Mouse (Mus musculus) spleen, postnatal 4 days (tissue): ENCODE data around the gene Ncoa3.

ENCODE experiments used
- DNase-seq, 2 experiments: peaks; one replicate each; pipeline ENCODE4 v3.0.0; 2022; ENCODE audit warnings: low spot score in 2 of 2

Gene Ncoa3

GRCm38 (mm10) chr2:166001768-166002167 lies 9.3 kb downstream of the Ncoa3 start:
- DNase-seq: no peak

- DNase-seq: no peak
Observed at GRCm38 (mm10) chr2:166002429-166002828, 10.0 kb downstream of the Ncoa3 start.

- DNase-seq: no peak
Observed at GRCm38 (mm10) chr2:166003004-166003403, 10.6 kb downstream of the Ncoa3 start.

- no peak for DNase-seq
Observed at GRCm38 (mm10) chr2:166007046-166007445, 14.6 kb downstream of the Ncoa3 start.

GRCm38 (mm10) chr2:166008558-166009392 lies 16.3 kb downstream of the Ncoa3 start:
- no peak for DNase-seq

- no peak for DNase-seq
Observed at GRCm38 (mm10) chr2:166009393-166009947, 17.0 kb downstream of the Ncoa3 start.

GRCm38 (mm10) chr2:166010321-166010720 lies 17.9 kb downstream of the Ncoa3 start:
- no peak for DNase-seq

- no peak for DNase-seq
Observed at GRCm38 (mm10) chr2:166011422-166011821, 19.0 kb downstream of the Ncoa3 start.

GRCm38 (mm10) chr2:166012145-166012544 lies 19.7 kb downstream of the Ncoa3 start:
- DNase-seq: no peak

- DNase-seq: no peak
Observed at GRCm38 (mm10) chr2:166018769-166019168, 26.3 kb downstream of the Ncoa3 start.

- no peak for DNase-seq
Observed at GRCm38 (mm10) chr2:166020026-166020425, 27.6 kb downstream of the Ncoa3 start.

GRCm38 (mm10) chr2:166021073-166021610 lies 28.7 kb downstream of the Ncoa3 start:
- DNase-seq: no peak

GRCm38 (mm10) chr2:166021642-166022041 lies 29.2 kb downstream of the Ncoa3 start:
- DNase-seq: no peak

GRCm38 (mm10) chr2:166022327-166022726 lies 29.9 kb downstream of the Ncoa3 start:
- no peak for DNase-seq

- no peak for DNase-seq
Observed at GRCm38 (mm10) chr2:166024079-166024478, 31.6 kb downstream of the Ncoa3 start.

GRCm38 (mm10) chr2:166024621-166025020 lies 32.2 kb downstream of the Ncoa3 start:
- DNase-seq: no peak

GRCm38 (mm10) chr2:166025943-166026342 lies 33.5 kb downstream of the Ncoa3 start:
- no peak for DNase-seq

- no peak for DNase-seq
Observed at GRCm38 (mm10) chr2:166027834-166028233, 35.4 kb downstream of the Ncoa3 start.

GRCm38 (mm10) chr2:166029232-166029631 lies 36.8 kb downstream of the Ncoa3 start:
- DNase-seq: no peak

GRCm38 (mm10) chr2:166030256-166030995 lies 38.0 kb downstream of the Ncoa3 start:
- DNase-seq: no peak

GRCm38 (mm10) chr2:166031120-166031929 lies 38.9 kb downstream of the Ncoa3 start:
- DNase-seq: no peak

- DNase-seq: no peak
Observed at GRCm38 (mm10) chr2:166032628-166033027, 40.2 kb downstream of the Ncoa3 start.
